Comparison of ENCODE assay signal across 8 mouse cellular contexts in genomic region chr11:93884068-93884467, GRCm38 (mm10). TPM values are rescaled to one million over a fixed set of nuclear protein-coding genes. Genes with fewer than 3 reads are reported as not detected.
DNase-seq lines count a peak whose midpoint lies in the region; ATAC-seq and TF ChIP-seq lines count a peak whose summit lies in the region.

No protein-coding gene starts in this region.

- no peak for TF ChIP-seq POLR2A in cerebellum, adult 2 months (IDR thresholded peaks at IDR 0.05; ENCODE audit: borderline replicate concordance, insufficient read depth, low read length)
- no peak for TF ChIP-seq POLR2A in spleen, adult 2 months (IDR thresholded peaks at IDR 0.05; ENCODE audit: low read depth, low read length)

- H3K36me3 ChIP-seq in spleen, adult 2 months (ENCODE audit: control insufficient read depth, insufficient read depth, low read length) = peaks cover 10% of the 10 kb centered on the region
- peaks cover 37% of the 10 kb centered on the region for H3K36me3 ChIP-seq in liver, embryonic 13.5 days

- intact Hi-C loops in left cerebral cortex, postnatal 14 days (cut with DNase I) = no loop called here

- peak overlapping the region; percentile 96 for H3K4me2 ChIP-seq in liver, embryonic 13.5 days

- TF ChIP-seq CTCF in cerebellum, adult 2 months (IDR thresholded peaks at IDR 0.05; ENCODE audit: borderline replicate concordance, insufficient read depth, low read depth, low read length) = no peak
- TF ChIP-seq CTCF in spleen, adult 2 months (IDR thresholded peaks at IDR 0.05; ENCODE audit: extremely low read depth, insufficient read depth, insufficient read length, insufficient replicate concordance) = no peak

- peaks cover 7% of the 10 kb centered on the region; the same call in 1 of the 2 replicates for H3K4me1 ChIP-seq in cerebellum, adult 2 months (ENCODE audit: control insufficient read depth, insufficient read depth, low read length)
- H3K4me1 ChIP-seq in spleen, adult 2 months (ENCODE audit: control insufficient read depth, insufficient read depth, insufficient read length) = peaks cover 9% of the 10 kb centered on the region
- peaks cover 41% of the 10 kb centered on the region for H3K4me1 ChIP-seq in liver, embryonic 13.5 days (replicated peaks)

- peak overlapping the region; percentile 95 for H3K4me3 ChIP-seq in cerebellum, adult 2 months (replicated peaks; ENCODE audit: insufficient read depth, low read depth, low read length)
- H3K4me3 ChIP-seq in spleen, adult 2 months (ENCODE audit: extremely low read depth, insufficient read depth, insufficient read length) = 0 out of 2 replicates have a peak overlapping the region, but pooled peaks have one; percentile 2
- peak overlapping the region; percentile 98 for H3K4me3 ChIP-seq in liver, embryonic 13.5 days (replicated peaks)

- no peak for DNase-seq in cerebellum, adult 2 months
- DNase-seq in cerebellum, adult 9-10 months = no peak
- no peak for DNase-seq in spleen, adult 2 months (ENCODE audit: low read depth in 1 of 2, low spot score in 2 of 2)
- no peak for DNase-seq in spleen, adult 18-20 months
- no peak for DNase-seq in liver, embryonic 13.5 days
- no peak for DNase-seq in embryo, embryonic 10.5 days (ENCODE audit: low spot score)
- no peak for DNase-seq in left cerebral cortex, postnatal 14 days (ENCODE audit: low spot score in 2 of 2)
- DNase-seq in kidney, adult 8-10 months = no peak

- 81% methylated on average over 4 of the region's 4 CpGs for WGBS in cerebellum, adult 2 months
- WGBS in spleen, adult 2 months = 84% methylated on average over 4 of the region's 4 CpGs
- WGBS in liver, embryonic 13.5 days (ENCODE audit: insufficient replicate concordance) = 82% methylated on average over 4 of the region's 4 CpGs

- H3K9ac ChIP-seq in liver, embryonic 13.5 days = peak overlapping the region; percentile 97

- H3K27ac ChIP-seq in cerebellum, adult 2 months (ENCODE audit: insufficient read depth, low read length) = no peak overlapping the region
- no peak overlapping the region for H3K27ac ChIP-seq in spleen, adult 2 months (ENCODE audit: insufficient read depth, low read length)
- H3K27ac ChIP-seq in liver, embryonic 13.5 days = no peak overlapping the region; the same call in 1 of the 2 replicates

- no peaks in the 10 kb centered on the region for H3K9me3 ChIP-seq in liver, embryonic 13.5 days (replicated peaks)

- H3K27me3 ChIP-seq in cerebellum, adult 2 months (ENCODE audit: control insufficient read depth, insufficient read depth, low read length) = no peaks in the 10 kb centered on the region
- no peaks in the 10 kb centered on the region for H3K27me3 ChIP-seq in spleen, adult 2 months (ENCODE audit: control insufficient read depth, insufficient read depth, low read length)
- H3K27me3 ChIP-seq in liver, embryonic 13.5 days = no peaks in the 10 kb centered on the region

- ATAC-seq in liver, embryonic 13.5 days (ENCODE audit: low read depth) = no peak

RNA-seq across cellular contexts. Expression of gene Utp18, which starts 1.5 kb away (rescaled TPM):
- 12.9 and 13.1 TPM in 2 replicates for polyA plus RNA-seq in cerebellum, adult 2 months (2012; rRNA removed)
- 3.5 and 4.8 TPM in 2 replicates for polyA plus RNA-seq in spleen, adult 2 months (2012; rRNA removed)
- polyA plus RNA-seq in liver, embryonic 13.5 days (2015; fragmentation: Nextera tagmentation; extraction: Ambion mirVana) = 22.4 and 29.1 TPM in 2 replicates
- 10 to 100 TPM; 24.5 to 26.7 TPM for total RNA-seq in left cerebral cortex, postnatal 14 days (2021)

RNA-seq across cellular contexts. Expression of gene Mbtd1, which starts 1.6 kb away (rescaled TPM):
- 15.1 and 15.6 TPM in 2 replicates for polyA plus RNA-seq in cerebellum, adult 2 months (2012; rRNA removed)
- polyA plus RNA-seq in spleen, adult 2 months (2012; rRNA removed) = 2.6 and 3.8 TPM in 2 replicates
- polyA plus RNA-seq in liver, embryonic 13.5 days (2015; fragmentation: Nextera tagmentation; extraction: Ambion mirVana) = 7.8 and 8.5 TPM in 2 replicates
- 10 to 100 TPM; 30.1 to 31.1 TPM for total RNA-seq in left cerebral cortex, postnatal 14 days (2021)

Comparison
In these comparisons a context has a peak if more than half of its experiments do, and no peak if none do; other contexts are left out.
1. H3K4me3 ChIP-seq: peak in every context shown above with its lines; median percentile 98 in liver, embryonic 13.5 days; 95 in cerebellum, adult 2 months; 2 in spleen, adult 2 months.